Comparison of ENCODE assay signal across 9 mouse cellular contexts in genomic region chr14:103131991-103132390, GRCm38 (mm10). TPM values are rescaled to one million over a fixed set of nuclear protein-coding genes. Genes with fewer than 3 reads are reported as not detected.
A peak's percentile ranks its signal among the peaks of the same experiment; 100 is the strongest.
DNase-seq lines count a peak whose midpoint lies in the region; ATAC-seq lines count a peak whose summit lies in the region.
"Had no signal": no experiment of that assay in that cellular context is flagged by ENCODE, and none has a peak within 500 bp of the region (broad histone marks: within the 10 kb centered on the region; RNA-seq: fewer than 3 reads in every experiment).

No protein-coding gene starts in this region.

- no peaks in the 10 kb centered on the region for H3K27me3 ChIP-seq in embryonic facial prominence, embryonic 10.5 days (replicated peaks; ENCODE audit: low read depth, poor library complexity, severe bottlenecking)
- H3K27me3 ChIP-seq: lung, embryonic 15.5 days had no signal

- DNase-seq in cerebellum, postnatal 14 days: peak; percentile 40 to 68
- DNase-seq in cerebellum, adult 8-10 months: no peak
- peak; percentile 34 for DNase-seq in right cerebral cortex, postnatal 4 days
- no peak for DNase-seq in right cerebral cortex, adult 18-20 months
- peak; percentile 20 for DNase-seq in embryonic facial prominence, embryonic 10.5 days (ENCODE audit: low spot score)
- DNase-seq in kidney, postnatal 25 days: peak; percentile 55 to 74
- no peak for DNase-seq in MN1 (ENCODE audit: low spot score)

- ATAC-seq in neutrophil, adult 5-6 weeks (ENCODE audit: extremely low read depth, insufficient number of reproducible peaks, low FRiP score, poor library complexity, severe bottlenecking): peak; percentile 79

- peaks cover 9% of the 10 kb centered on the region for H3K4me1 ChIP-seq in embryonic facial prominence, embryonic 10.5 days
- H3K4me1 ChIP-seq: lung, embryonic 15.5 days had no signal

- WGBS in embryonic facial prominence, embryonic 10.5 days: 87% methylated on average over 2 of the region's 2 CpGs

- H3K36me3 ChIP-seq in embryonic facial prominence, embryonic 10.5 days (replicated peaks): peaks cover 72% of the 10 kb centered on the region

- no peak overlapping the region for H3K27ac ChIP-seq in embryonic facial prominence, embryonic 10.5 days (replicated peaks)
- H3K27ac ChIP-seq: lung, embryonic 15.5 days had no signal

- no peak overlapping the region for H3K4me3 ChIP-seq in embryonic facial prominence, embryonic 10.5 days
- H3K4me3 ChIP-seq: lung, embryonic 15.5 days had no signal

- H3K9me3 ChIP-seq in embryonic facial prominence, embryonic 10.5 days: no peaks in the 10 kb centered on the region
- H3K9me3 ChIP-seq: lung, embryonic 15.5 days had no signal

RNA-seq across cellular contexts. Expression of gene Fbxl3, which starts 32.6 kb away (rescaled TPM):
- polyA plus RNA-seq in embryonic facial prominence, embryonic 10.5 days (2016; fragmentation: Nextera tagmentation; extraction: Ambion mirVana): 13.9 and 15.0 TPM in 2 replicates
- total RNA-seq in neutrophil, adult 5-6 weeks (2017): 203 and 231 TPM in 2 replicates

Comparison
In these comparisons a context has a peak if more than half of its experiments do, and no peak if none do; other contexts are left out.
1. DNase-seq: peak in cerebellum, postnatal 14 days (2 of 2), right cerebral cortex, postnatal 4 days (single experiment), embryonic facial prominence, embryonic 10.5 days (single experiment) and kidney, postnatal 25 days (2 of 2); none in cerebellum, adult 8-10 months (single experiment), right cerebral cortex, adult 18-20 months (single experiment) and MN1 (single experiment).